Mouse (Mus musculus) small intestine, adult 2 months (tissue): ENCODE measurements around the gene Rnf214.

Experiments used
- CTCF ChIP-seq: fragments of 200-500 bp; IDR thresholded peaks from 2 replicates; pipeline ENCODE4 v1.5.1; 2012; ENCODE audit warnings: low read depth, mild to moderate bottlenecking, control low read depth, inconsistent platforms, low read length, moderate library complexity, mixed read lengths; ENCODE audit not compliant: insufficient replicate concordance, insufficient read length; ENCODE audit errors: extremely low read depth
- POLR2A ChIP-seq: fragments of 200-500 bp; IDR thresholded peaks from 2 replicates; pipeline ENCODE4 v1.6.1; 2012; ENCODE audit warnings: low read depth, mild to moderate bottlenecking, control low read depth, inconsistent platforms, low read length, moderate library complexity

GRCm38 (mm10) chr9:45910995-45911394 lies 4.3 kb upstream of the Rnf214 start:
- no peak for TF ChIP-seq POLR2A
- no peak for TF ChIP-seq CTCF
